Mouse (Mus musculus): ENCODE measurements at regions not wholly inside any gene's neighbourhood (a gene's known extent, or its start where the extent isn't known, plus 50 kb on each side); places are given as distances from the start of the nearest gene placed in this dataset.

DNA sequence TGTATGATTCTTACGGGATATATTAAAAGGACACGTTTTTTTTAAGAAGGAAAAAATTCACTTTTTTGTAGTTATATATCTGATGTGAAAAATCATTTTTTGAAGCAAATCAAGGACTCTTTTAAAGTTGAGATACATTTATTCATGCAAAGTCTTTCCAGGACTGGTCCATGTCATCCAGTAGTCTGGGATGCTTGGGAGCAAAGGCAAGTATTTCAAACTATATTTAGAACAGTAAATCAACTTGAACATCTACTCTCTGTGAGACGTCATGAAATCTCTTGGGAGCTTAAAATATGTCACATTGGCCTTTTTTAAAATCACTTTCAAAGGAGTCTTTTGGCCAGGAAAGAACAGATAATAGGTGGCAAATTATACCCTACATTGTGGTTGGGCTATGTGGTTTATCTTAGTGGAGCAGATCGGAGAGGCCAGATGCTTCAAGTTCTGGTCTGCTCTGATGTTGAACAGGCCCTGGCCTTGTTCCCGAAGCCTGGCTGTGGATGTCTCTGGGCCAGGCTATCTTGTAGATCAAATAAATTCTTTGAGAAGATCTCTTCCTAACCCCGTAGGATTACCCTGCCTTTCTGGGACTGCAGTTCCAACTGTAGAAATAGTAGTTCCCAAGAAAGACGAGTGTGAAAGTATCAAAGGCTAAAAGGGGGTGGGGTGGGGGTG lies 936.8 kb upstream of the Lcorl start:
- TF ChIP-seq CTCF (IDR thresholded peaks at IDR 0.05; ENCODE audit: extremely low read depth, insufficient read length, insufficient replicate concordance, low read depth, low read length) (no peak), POLR2A (IDR thresholded peaks at IDR 0.05; ENCODE audit: low read depth, low read length) (no peak)
